Mouse (Mus musculus) neural tube, postnatal 0 days (tissue): Measurements from ENCODE around the gene Lsm11. TPM values are rescaled to one million over a fixed set of nuclear protein-coding genes. Genes with fewer than 3 reads are reported as not detected.

Experiments used
- polyA plus RNA-seq: library from polyadenylated mRNA; unstranded; fragments of >200 nt; fragmentation: Nextera tagmentation; extraction: Ambion mirVana; gene quantifications from 2 replicates; pipeline ENCODE4 v1.2.1, GENCODE M21; 2015

The Lsm11 gene
- 42.5 and 46.7 TPM in 2 replicates for polyA plus RNA-seq

DNA sequence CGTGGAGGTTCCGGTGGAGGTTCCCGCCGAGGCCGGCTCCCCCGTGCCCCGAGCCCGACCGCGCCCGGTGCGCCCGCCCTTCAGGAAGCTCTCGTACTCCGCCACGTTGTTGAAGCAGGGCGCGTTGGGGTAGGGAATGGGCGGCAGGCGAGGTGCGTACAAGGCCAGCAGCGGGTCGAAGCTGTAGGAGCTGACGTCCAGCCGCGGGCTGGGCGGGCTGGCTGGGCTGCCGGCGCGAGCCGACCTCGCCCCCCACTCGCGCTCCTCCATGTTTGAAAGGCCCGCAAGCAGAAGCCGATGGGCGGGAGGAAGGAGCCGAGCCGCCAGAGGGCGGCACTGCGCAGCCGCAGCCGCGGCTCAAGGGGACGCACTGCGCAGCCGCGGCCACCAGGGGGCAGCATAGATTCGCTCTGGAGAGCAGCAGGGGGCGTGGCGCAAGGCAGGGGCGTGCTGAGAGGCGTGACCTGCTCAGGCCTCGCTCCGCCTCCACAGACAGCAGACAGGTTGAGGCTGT, at the start of gene Lsm11:
Gene Lsm11 (minus strand): TSS at position 293 of the 514 bp plus-strand sequence.

DNA sequence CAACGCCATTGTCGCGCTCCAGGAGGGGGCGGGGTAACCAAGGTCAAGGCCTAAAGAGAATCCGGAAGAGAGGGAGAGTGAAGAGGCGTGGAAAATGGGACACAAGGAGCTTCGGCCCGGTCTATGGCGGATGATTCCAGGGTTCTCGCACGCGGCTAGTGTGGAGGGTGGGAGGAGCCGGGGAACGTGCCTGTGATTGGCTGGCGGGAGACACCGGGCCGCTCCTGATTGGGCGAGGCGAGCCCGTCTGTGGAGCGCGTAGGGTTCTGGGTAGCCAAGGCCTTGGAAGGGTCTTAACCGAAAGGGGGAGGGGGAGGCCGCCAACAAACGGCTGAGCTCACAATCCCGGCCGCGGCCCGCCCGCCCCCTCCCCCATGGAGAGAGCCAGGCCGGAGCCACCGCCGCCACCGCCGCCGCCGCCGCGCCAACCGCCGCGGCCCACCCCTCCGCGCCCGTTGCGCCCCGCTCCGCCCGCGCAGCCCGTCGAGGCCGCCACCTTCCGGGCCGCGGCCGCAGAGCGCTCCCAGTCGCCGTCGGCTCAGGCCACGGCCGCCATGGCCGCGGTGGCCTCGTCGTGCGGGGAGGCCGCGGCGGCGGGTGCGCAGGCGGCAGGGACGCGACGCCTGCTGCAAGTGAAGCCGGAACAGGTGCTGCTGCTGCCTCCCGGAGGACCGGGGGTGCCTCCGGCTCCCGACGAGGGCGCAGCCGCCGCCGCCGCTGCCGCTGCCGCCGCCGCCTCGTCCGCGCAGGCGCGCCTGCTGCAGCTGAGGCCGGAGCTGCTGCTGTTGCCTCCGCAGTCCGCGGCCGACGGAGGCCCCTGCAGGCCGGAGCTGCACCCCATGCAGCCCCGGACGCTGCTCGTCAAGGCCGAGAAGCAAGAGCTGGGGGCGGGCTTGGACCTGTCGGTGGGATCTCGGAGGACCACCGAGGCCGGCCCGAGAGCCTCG, 35.5 kb upstream of the Lsm11 start, which contains the start of gene Sox30:
Gene Sox30 (plus strand): TSS at position 365 of the 947 bp plus-strand sequence.

DNA sequence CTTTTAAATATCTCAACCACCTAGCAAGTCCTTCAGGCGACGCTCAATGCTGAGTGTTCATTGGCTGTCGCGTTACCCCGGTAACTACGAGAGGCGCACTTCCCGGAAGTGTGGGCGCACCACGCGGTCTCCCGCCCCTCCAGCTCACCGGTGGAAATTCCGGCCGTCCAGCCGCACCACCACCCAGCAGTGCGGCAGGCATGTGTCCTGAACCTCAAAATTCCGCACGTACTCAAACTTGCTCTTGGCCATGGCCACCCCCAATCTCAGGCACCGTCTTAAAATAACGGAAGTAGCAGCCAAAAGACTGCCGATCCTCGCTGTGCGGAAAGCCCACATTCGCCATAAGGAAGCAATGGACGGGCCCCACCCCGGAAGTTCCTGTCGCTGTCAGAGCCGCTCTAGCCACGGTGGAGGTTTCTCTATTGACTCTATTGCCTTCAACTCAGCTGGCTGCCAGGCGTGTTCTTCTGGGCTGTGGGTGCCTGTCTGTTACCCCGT, 10.4 kb upstream of the Lsm11 start, which contains the start of gene Thg1l:
Gene Thg1l (minus strand): TSS at position 368 of the 501 bp plus-strand sequence.

Other genes starting within 250 kb of the Lsm11 start
- gene Clint1, start 92.9 kb downstream of the Lsm11 start, polyA plus RNA-seq: 33.5 and 34.8 TPM in 2 replicates
- gene Thg1l, start 10.6 kb upstream of the Lsm11 start, polyA plus RNA-seq: 8.5 and 9.2 TPM in 2 replicates
- 0.10 and 0.25 TPM in 2 replicates for gene Sox30, start 35.4 kb upstream of the Lsm11 start, polyA plus RNA-seq
- gene Gm12166, start 107.4 kb upstream of the Lsm11 start, polyA plus RNA-seq: 6.3 and 8.7 TPM in 2 replicates
- 7.4 and 9.0 TPM in 2 replicates for gene Adam19, start 111.1 kb upstream of the Lsm11 start, polyA plus RNA-seq
- 0.23 and 0.46 TPM in 2 replicates for gene Nipal4, start 221.6 kb upstream of the Lsm11 start, polyA plus RNA-seq